Mouse (Mus musculus) gastrocnemius, adult 18-20 months (tissue): Measurements from ENCODE around the gene Rgl3. TPM values are rescaled to one million over a fixed set of nuclear protein-coding genes. Genes with fewer than 3 reads are reported as not detected.

ENCODE experiments used
- DNase-seq: peaks from one replicate; pipeline ENCODE4 v3.0.0; 2021; ENCODE audit warnings: low spot score
- total RNA-seq, 2 experiments: library from RNA; stranded (reverse); gene quantifications; 2 replicates each; pipeline ENCODE4 v1.2.3; 2021

Gene Rgl3
- total RNA-seq, 2 experiments from 2014 or later: 0.39 to 0.55 TPM

DNA sequence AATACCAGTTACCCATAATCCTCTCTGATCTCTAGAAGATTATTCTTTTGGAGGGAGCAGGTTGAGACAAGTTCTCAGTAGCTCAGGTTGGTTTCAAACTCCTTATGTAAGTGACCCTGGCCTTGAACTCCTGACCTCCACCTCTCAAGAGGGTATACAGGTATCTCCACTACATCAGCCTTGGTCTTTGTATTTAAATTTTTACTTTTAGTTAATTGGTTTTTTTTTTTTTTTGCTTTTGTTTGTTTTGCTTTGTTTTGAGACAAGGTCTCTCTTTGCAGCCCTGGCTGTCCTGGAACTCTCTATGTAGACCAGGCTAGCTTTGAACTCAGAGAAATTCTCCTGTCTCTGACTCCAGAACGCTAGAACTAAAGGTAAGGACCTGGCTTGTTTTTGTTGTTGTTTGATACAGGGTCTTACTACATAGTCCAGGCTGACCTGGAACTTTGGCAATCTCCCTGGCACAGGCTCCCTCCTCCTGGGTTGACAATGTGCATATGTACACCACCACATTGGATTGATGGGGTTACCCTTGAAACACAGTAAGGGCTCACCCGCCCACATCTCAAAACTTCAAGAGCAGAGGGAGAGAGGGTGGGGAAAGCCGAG, 65.7 kb downstream of the Rgl3 start:
- no peak for DNase-seq

DNA sequence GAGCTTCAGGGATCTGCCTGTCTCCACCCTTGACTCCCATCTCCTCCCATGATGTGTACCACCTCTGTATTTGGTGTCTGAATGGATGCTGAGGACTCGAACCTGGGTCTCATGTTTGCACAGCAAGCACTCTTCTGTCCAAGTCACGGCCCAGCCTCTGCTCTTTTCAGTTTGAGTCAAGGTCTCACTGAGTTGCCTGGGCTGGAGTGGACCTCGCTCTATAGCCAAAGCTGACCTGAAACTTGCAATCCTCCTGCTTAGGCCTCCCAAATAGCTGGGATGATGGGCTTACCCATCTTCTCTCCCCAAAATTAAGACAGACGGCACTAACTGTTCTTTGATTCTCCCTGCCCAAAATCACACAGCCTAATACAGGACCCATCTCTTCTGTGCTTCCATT, 66.2 kb downstream of the Rgl3 start:
- no peak for DNase-seq

Other genes with a start within 250 kb of the Rgl3 start
- 1 to 10 TPM; 1.9 TPM for gene Spc24, start 229.1 kb downstream of the Rgl3 start, total RNA-seq
- gene Kank2, start 190.7 kb downstream of the Rgl3 start, total RNA-seq: 10 to 100 TPM; 12.6 to 14.3 TPM
- gene Angptl8, start 153.9 kb downstream of the Rgl3 start, total RNA-seq: under 1 TPM in 1 of 2 experiments, not detected in 1; 0.26 TPM
- gene Dock6, start 136.8 kb downstream of the Rgl3 start, total RNA-seq: 1 to 10 TPM; 7.4 to 8.7 TPM
- gene Rab3d, start 71.3 kb downstream of the Rgl3 start, total RNA-seq: 1 to 10 TPM; 1.9 to 4.3 TPM
- gene Ccdc159, start 62.0 kb downstream of the Rgl3 start, total RNA-seq: under 1 TPM; 0.71 to 0.85 TPM
- gene Tmem205, start 61.9 kb downstream of the Rgl3 start, total RNA-seq: 10 to 100 TPM; 10.5 to 13.8 TPM
- gene Plppr2, start 52.4 kb downstream of the Rgl3 start, total RNA-seq: under 1 TPM; 0.50 to 0.81 TPM
- 1 to 10 TPM; 2.1 to 2.3 TPM for gene Swsap1, start 33.7 kb downstream of the Rgl3 start, total RNA-seq
- gene Epor, start 25.9 kb downstream of the Rgl3 start, total RNA-seq: under 1 TPM in 1 of 2 experiments, not detected in 1; 0.21 TPM
- not detected for gene Ccdc151, start 13.2 kb upstream of the Rgl3 start, total RNA-seq
- gene Prkcsh, start 13.4 kb upstream of the Rgl3 start, total RNA-seq: 10 to 100 TPM; 24.4 to 27.9 TPM
- under 1 TPM in 1 of 2 experiments, not detected in 1; 0.24 TPM for gene Elavl3, start 62.6 kb upstream of the Rgl3 start, total RNA-seq
- not detected for gene Gm49318, start 81.8 kb upstream of the Rgl3 start, total RNA-seq
- 1 to 10 TPM; 3.2 to 3.7 TPM for gene Zfp653, start 81.9 kb upstream of the Rgl3 start, total RNA-seq
- gene Ecsit, start 96.0 kb upstream of the Rgl3 start, total RNA-seq: 10 to 100 TPM; 89.2 to 92.1 TPM
- gene Cnn1, start 109.8 kb upstream of the Rgl3 start, total RNA-seq: 1 to 10 TPM; 3.1 to 6.5 TPM
- gene Elof1, start 127.7 kb upstream of the Rgl3 start, total RNA-seq: 10 to 100 TPM; 37.9 to 39.1 TPM
- gene Acp5, start 146.3 kb upstream of the Rgl3 start, total RNA-seq: 1 to 10 TPM in 1 of 2 experiments, under 1 TPM in 1; 0.94 to 2.3 TPM
- 10 to 100 TPM; 33.4 to 36.9 TPM for gene Pigyl, start 167.4 kb upstream of the Rgl3 start, total RNA-seq
- gene Zfp872, start 198.6 kb upstream of the Rgl3 start, total RNA-seq: not detected
- gene Zfp809, start 236.3 kb upstream of the Rgl3 start, total RNA-seq: 1 to 10 TPM; 6.1 to 6.3 TPM